Mouse (Mus musculus) lung, postnatal 0 days (tissue): ENCODE measurements around the gene 4931428F04Rik. TPM values are rescaled to one million over a fixed set of nuclear protein-coding genes. Genes with fewer than 3 reads are reported as not detected.
A peak's percentile ranks its signal among the peaks of the same experiment; 100 is the strongest.

ENCODE experiments used
- ATAC-seq: fragments of 200-750 bp; cut with Nextera tagmentation; 2 replicates; pipeline ENCODE4 v1.8.0; 2017; ENCODE audit warnings: moderate library complexity
- DNase-seq: peaks from one replicate; pipeline ENCODE4 v3.0.0-alpha.2; 2016; ENCODE audit warnings: low spot score
- H3K27ac ChIP-seq: fragments of 300-500 bp; sonication (generic); 2 replicates; pipeline ENCODE4 v1.5.1; 2014; ENCODE audit warnings: antibody characterized with exemption, mild to moderate bottlenecking, low read length, mixed read lengths
- H3K27me3 ChIP-seq: fragments of 300-500 bp; sonication (generic); replicated peaks from 2 replicates; pipeline ENCODE4 v1.6.1; 2014; ENCODE audit warnings: low read length, mixed read lengths; ENCODE audit not compliant: insufficient read depth
- H3K36me3 ChIP-seq: fragments of 300-500 bp; sonication (generic); 2 replicates; pipeline ENCODE4 v1.6.1; 2014; ENCODE audit warnings: low read length, mixed read lengths; ENCODE audit not compliant: insufficient read depth
- H3K4me1 ChIP-seq: fragments of 300-500 bp; sonication (generic); 2 replicates; pipeline ENCODE4 v1.6.1; 2014; ENCODE audit warnings: antibody characterized with exemption, low read depth, low read length, mixed read lengths; ENCODE audit not compliant: insufficient read depth
- H3K4me2 ChIP-seq: fragments of 300-500 bp; sonication (generic); replicated peaks from 2 replicates; pipeline ENCODE4 v1.6.1; 2014; ENCODE audit warnings: low read depth, mild to moderate bottlenecking, low read length, moderate library complexity, mixed read lengths
- H3K4me3 ChIP-seq: fragments of 300-500 bp; sonication (generic); 2 replicates; pipeline ENCODE4 v1.5.1; 2014; ENCODE audit warnings: low read depth, low read length
- H3K9ac ChIP-seq: fragments of 300-500 bp; sonication (generic); replicated peaks from 2 replicates; pipeline ENCODE4 v1.6.1; 2014; ENCODE audit warnings: low read depth, mild to moderate bottlenecking
- H3K9me3 ChIP-seq: fragments of 300-500 bp; sonication (generic); 2 replicates; pipeline ENCODE4 v1.6.1; 2016; ENCODE audit warnings: low read length, mixed read lengths
- CTCF ChIP-seq: IDR thresholded peaks from 2 replicates; pipeline ENCODE4 v1.5.1; 2016; ENCODE audit warnings: antibody characterized with exemption, mild to moderate bottlenecking
- EP300 ChIP-seq: IDR thresholded peaks from 2 replicates; pipeline ENCODE4 v1.6.1; 2016; ENCODE audit warnings: antibody characterized with exemption, mild to moderate bottlenecking, control low read depth
- WGBS: fragments of 180-500 bp; shearing (Covaris S2); extraction: QIAGEN DNeasy Blood & Tissue Kit; methylation state at CpG from one replicate; pipeline ENCODE4 v1.1.7; 2014; 5-methylcytosine and 5-hydroxymethylcytosine counted together
- polyA plus RNA-seq: library from polyadenylated mRNA; unstranded; fragments of >200 nt; fragmentation: Nextera tagmentation; extraction: Ambion mirVana; gene quantifications from 2 replicates; pipeline ENCODE4 v1.2.1, GENCODE M21; 2015

The 4931428F04Rik gene
- polyA plus RNA-seq, 1 experiment from 2014 or later, result 2.7 TPM

DNA sequence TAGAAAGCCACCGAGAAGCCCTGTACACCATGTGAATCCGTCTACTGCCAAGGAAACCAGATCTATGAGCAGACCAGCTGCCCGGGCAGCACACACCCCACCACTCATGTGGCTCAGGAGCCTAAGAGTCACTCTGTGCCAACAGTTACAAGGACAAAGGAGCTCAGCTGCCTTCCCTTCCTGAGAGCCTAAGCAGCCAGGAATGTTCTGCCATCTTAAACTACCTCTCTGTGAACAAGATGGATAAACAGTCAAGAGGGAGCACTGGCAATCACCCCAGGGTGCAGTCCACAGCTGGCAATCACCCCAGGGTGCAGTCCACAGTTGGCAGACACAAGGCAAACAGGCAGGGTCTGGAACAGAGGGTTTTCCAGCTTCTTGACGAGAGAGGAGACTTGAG lies 28.3 kb upstream of the 4931428F04Rik start:
- Histone ChIP-seq H3K36me3 (peaks cover 5% of the 10 kb centered on the region; the same call in 1 of the 2 replicates), H3K4me2 (no peak overlapping the region), H3K27ac (peak overlapping the region; percentile 78), H3K4me3 (no peak overlapping the region), H3K9ac (no peak overlapping the region), H3K4me1 (no peaks in the 10 kb centered on the region; the same call in 1 of the 2 replicates), H3K27me3 (no peaks in the 10 kb centered on the region), H3K9me3 (no peaks in the 10 kb centered on the region)
- no peak for TF ChIP-seq CTCF
- TF ChIP-seq EP300, result peak; percentile 17; the same call in 1 of the 2 replicates
- DNase-seq (peak; percentile 91), ATAC-seq (peak; percentile 89)
- 47% methylated on average over 4 of the region's 4 CpGs for WGBS

DNA sequence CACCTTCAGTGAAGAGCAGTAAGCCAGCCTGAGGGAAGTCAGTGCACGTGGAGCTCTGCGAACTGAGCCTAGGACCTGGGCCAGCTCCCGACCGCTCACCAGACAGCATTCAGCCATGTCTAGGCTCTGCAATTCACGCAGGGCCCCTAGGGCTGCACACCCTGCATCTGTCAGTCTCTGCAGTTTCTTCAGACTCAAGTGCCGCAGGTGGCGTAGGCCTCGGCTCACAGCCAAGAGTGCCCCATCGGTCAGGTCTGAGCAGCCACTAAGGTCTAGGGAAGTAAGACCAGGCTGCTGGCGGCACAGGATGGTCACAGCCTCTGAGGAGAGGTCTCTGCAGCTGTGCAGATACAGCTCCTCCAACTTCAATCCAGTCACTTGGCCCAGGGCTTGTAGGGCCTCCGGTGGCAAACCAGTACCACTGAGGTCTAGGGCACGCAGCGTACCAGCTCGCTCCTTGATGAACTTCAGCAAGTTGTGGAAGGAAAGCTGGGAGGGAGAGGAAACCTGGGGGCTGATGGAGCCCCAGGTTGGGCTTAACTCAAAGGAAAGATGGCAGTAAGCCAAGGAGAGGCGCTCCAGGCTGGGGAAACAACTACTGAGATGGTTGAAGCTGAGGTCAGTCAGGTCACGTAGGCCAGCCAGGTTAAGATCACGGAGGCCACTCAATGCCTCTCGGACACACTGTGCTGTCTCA lies 25.6 kb upstream of the 4931428F04Rik start:
- Histone ChIP-seq H3K4me1 (no peaks in the 10 kb centered on the region; the same call in 1 of the 2 replicates), H3K27me3 (no peaks in the 10 kb centered on the region), H3K9me3 (no peaks in the 10 kb centered on the region), H3K4me3 (no peak overlapping the region), H3K27ac (no peak overlapping the region), H3K9ac (no peak overlapping the region), H3K4me2 (no peak overlapping the region), H3K36me3 (peaks cover 11% of the 10 kb centered on the region; the same call in 1 of the 2 replicates)
- ATAC-seq (no peak), DNase-seq (no peak)
- 76% methylated on average over 18 of the region's 18 CpGs for WGBS
- TF ChIP-seq CTCF (no peak), EP300 (no peak)

DNA sequence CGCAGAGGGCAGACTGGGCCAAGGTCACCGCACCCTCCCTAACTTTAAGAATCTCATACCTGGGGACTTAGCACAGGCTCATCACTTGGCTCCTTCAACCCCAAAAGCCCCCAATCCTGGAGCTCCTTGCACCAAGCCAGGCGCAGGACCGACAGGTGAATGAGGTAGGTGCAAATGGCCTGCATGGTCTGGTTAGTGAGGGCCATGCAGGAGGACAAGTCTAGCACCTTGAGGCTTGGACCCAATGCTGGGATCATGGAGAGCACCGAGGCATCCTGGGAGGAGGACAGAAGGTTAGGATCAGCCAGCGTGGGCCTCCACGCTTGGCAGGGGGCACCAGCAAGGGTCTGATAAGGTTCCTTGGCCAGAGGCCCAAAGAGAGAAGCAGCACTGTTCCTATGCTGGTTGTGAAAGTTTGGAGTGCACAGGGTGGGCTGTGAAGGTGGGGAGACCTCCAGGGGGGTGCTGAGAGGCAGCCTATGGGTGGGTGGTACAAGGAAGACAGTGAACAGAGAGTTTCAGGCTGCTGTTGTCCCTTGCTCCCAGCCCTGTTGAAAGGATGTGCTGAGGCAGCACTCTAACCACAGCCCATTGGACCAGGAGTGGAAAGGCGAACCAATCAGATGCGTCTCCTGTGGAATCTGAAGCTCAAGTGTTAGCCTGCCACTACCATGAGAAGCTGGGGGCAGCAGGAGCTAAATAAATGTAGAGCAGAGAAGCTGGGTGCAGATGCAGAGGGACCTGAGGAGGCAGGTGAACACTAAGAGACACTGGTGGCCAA lies 24.1 kb upstream of the 4931428F04Rik start:
- H3K9me3 ChIP-seq, result no peaks in the 10 kb centered on the region
- no peaks in the 10 kb centered on the region; the same call in 1 of the 2 replicates for H3K4me1 ChIP-seq
- H3K4me3 ChIP-seq, result no peak overlapping the region
- H3K9ac ChIP-seq, result no peak overlapping the region
- H3K27me3 ChIP-seq, result no peaks in the 10 kb centered on the region
- no peak for DNase-seq
- ATAC-seq, result no peak
- TF ChIP-seq EP300 (no peak), CTCF (no peak)
- peaks cover 15% of the 10 kb centered on the region for H3K36me3 ChIP-seq
- H3K27ac ChIP-seq, result no peak overlapping the region
- 82% methylated on average over 9 of the region's 9 CpGs for WGBS
- no peak overlapping the region for H3K4me2 ChIP-seq

DNA sequence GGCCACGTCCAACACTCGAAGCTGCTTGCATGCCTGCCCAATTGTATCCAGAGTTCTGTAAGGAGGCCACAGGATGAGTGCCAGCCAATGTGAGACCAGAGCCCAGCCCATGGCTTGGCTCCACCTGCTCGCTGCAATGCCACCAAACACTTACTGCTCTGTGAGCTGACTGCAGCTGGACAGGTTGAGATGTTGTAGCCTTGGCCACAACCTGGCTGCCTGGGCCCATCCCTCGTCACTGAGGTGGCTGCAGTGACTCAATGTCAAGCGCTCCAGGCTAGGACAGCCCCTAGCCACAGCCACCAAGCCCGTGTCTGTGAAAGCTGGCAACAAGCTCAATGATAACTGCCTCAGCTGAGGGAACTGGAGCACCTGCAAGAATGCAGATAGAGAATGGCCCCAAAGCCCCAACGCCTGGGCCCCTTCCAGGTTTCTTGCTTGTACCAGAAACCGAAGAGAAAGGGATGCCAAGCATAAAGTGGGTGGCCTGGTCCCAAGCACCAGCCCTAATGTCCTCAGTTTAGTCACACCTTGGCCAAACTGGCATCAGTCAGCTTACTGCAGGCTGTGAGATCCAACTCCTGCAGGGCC lies 23.3 kb upstream of the 4931428F04Rik start:
- WGBS, result 85% methylated on average over 8 of the region's 8 CpGs
- Histone ChIP-seq H3K36me3 (peaks cover 24% of the 10 kb centered on the region), H3K9me3 (no peaks in the 10 kb centered on the region), H3K27me3 (no peaks in the 10 kb centered on the region), H3K4me2 (no peak overlapping the region), H3K4me1 (no peaks in the 10 kb centered on the region), H3K9ac (no peak overlapping the region), H3K27ac (no peak overlapping the region), H3K4me3 (no peak overlapping the region)
- TF ChIP-seq EP300, result no peak
- no peak for TF ChIP-seq CTCF
- DNase-seq (no peak), ATAC-seq (no peak)

DNA sequence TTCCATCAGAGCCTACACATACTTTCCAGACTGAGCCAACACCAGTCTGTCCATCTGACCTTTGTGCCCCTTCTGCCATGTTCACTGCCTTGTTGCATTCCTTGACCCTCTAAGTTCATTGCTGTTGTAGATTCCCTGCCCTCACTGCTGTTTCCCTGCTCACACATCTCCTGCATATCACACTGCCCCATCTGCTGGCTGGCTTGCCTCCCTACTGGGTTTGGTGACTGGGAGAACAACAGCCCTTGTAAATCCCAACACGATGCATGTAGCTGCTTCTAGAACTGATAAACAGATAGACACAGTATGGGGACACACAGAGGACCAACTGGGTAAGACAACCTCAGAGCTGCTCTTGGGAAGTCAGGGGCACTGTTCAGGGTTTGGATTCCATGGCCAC lies 22.1 kb upstream of the 4931428F04Rik start:
- Histone ChIP-seq H3K9me3 (no peaks in the 10 kb centered on the region), H3K27me3 (no peaks in the 10 kb centered on the region), H3K27ac (no peak overlapping the region), H3K9ac (no peak overlapping the region), H3K4me2 (no peak overlapping the region), H3K4me1 (no peaks in the 10 kb centered on the region), H3K4me3 (no peak overlapping the region), H3K36me3 (peaks cover 30% of the 10 kb centered on the region)
- 80% methylated on average over 1 of the region's 1 CpGs for WGBS
- no peak for TF ChIP-seq EP300
- ATAC-seq (no peak), DNase-seq (no peak)

DNA sequence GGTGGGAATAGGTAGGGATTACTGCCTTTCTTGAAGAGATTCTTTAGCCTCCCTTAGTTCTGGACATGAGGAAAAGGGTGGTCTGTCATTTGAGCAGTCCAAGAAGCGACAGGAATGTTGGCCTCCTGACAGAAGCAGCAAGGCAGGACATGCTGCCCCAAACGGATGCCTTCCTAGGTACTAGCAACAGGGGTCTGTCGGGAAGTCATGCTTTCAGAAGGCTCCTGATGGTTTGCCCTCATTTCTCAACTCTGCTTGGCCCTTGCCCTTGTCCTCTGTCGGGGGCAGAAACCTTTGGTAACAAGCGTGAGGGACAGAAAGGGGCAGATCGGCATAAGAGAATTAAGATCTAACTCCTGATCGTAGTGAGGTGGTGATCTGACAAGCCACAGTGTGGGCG lies 20.5 kb upstream of the 4931428F04Rik start:
- no peak overlapping the region for H3K4me3 ChIP-seq
- H3K9ac ChIP-seq, result no peak overlapping the region
- no peak overlapping the region for H3K27ac ChIP-seq
- peaks cover 30% of the 10 kb centered on the region for H3K36me3 ChIP-seq
- WGBS, result 86% methylated on average over 8 of the region's 8 CpGs
- H3K4me2 ChIP-seq, result no peak overlapping the region
- no peaks in the 10 kb centered on the region for H3K9me3 ChIP-seq
- no peak for DNase-seq
- H3K27me3 ChIP-seq, result no peaks in the 10 kb centered on the region
- H3K4me1 ChIP-seq, result no peaks in the 10 kb centered on the region; the same call in 1 of the 2 replicates
- ATAC-seq, result no peak
- TF ChIP-seq EP300 (no peak), CTCF (no peak)
